In genomic region chr6:87805448-87805847, GRCm38 (mm10) we compare ENCODE assay signal across 17 mouse cellular contexts. TPM values are rescaled to one million over a fixed set of nuclear protein-coding genes. Genes with fewer than 3 reads are reported as not detected.
"Had no signal": no experiment of that assay in that cellular context is flagged by ENCODE, and none has a peak within 500 bp of the region (broad histone marks: within the 10 kb centered on the region; RNA-seq: fewer than 3 reads in every experiment).

No protein-coding gene starts in this region.

- H3K4me2 ChIP-seq: limb, embryonic 13.5 days; lung, embryonic 15.5 days; midbrain, embryonic 13.5 days had no signal

- H3K4me3 ChIP-seq: layer of hippocampus, adult 2 months; limb, embryonic 10.5 days; limb, embryonic 13.5 days; lung, embryonic 15.5 days; midbrain, embryonic 10.5 days; midbrain, embryonic 13.5 days had no signal

- H3K27ac ChIP-seq: kidney, postnatal 0 days; layer of hippocampus, adult 2 months; limb, embryonic 10.5 days; limb, embryonic 13.5 days; liver, embryonic 14.5 days; lung, embryonic 15.5 days; midbrain, embryonic 10.5 days; midbrain, embryonic 13.5 days had no signal

- H3K36me3 ChIP-seq: limb, embryonic 13.5 days; lung, embryonic 15.5 days had no signal

- H3K9me3 ChIP-seq: limb, embryonic 10.5 days; limb, embryonic 13.5 days; lung, embryonic 15.5 days; midbrain, embryonic 10.5 days; midbrain, embryonic 13.5 days had no signal

- DNase-seq: kidney, adult 18-20 months; kidney, postnatal 25 days; layer of hippocampus, adult 9-11 months; lung, postnatal 10 days; thymus, adult 18-20 months; thymus, postnatal 36 days had no signal

- ATAC-seq: intestine, embryonic 16.5 days; midbrain, embryonic 13.5 days had no signal

- H3K27me3 ChIP-seq: limb, embryonic 13.5 days; lung, embryonic 15.5 days; midbrain, embryonic 13.5 days had no signal

- H3K9ac ChIP-seq: limb, embryonic 13.5 days; liver, embryonic 14.5 days; lung, embryonic 15.5 days; midbrain, embryonic 13.5 days had no signal

RNA-seq across cellular contexts. Expression of gene Gp9, which starts 27.6 kb away (rescaled TPM):
- total RNA-seq: midbrain, postnatal 0 days had no signal
- polyA plus RNA-seq: midbrain, postnatal 0 days; testis, adult 2 months had no signal
